Mouse (Mus musculus): ENCODE results near the gene Slc6a20a. TPM values are rescaled to one million over a fixed set of nuclear protein-coding genes. Genes with fewer than 3 reads are reported as not detected.

Gene Slc6a20a
- total and polyA plus RNA-seq, 3 experiments, result not detected

DNA sequence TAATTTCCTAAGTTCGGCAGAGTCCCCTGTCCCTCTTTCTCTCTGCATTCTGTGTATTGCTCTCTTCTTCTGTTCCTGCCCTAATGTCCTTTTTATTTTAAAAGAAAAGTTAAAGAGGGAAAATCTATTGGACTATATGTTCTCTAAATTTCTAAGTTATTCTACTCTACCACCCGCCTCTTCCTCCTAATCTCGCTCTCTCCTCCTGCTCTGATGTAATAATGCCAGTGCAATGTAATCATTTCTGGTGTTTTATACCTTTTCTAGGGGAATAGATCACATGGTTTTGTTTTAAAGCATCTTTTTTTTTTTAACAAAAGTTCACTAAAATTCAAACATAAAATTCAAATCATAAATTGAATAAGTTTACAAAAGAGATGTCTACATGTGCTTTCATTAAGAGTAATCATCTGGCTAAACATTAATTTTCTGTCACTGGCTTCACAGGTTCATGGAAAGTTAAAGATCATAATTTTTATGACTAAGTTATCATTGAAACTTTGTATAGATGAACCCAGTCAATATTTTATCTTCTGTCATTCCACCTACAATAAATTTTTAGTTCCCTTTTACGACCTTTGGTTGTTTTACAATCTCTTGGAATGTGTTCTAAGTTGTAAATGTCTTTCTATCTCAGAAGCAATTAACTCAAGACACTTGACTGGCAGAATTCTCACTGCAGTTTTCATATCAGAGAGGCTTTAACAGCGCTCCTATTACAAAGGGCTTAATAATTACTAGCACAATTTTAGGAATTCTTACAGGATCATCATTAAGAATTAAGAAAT is 58.2 kb downstream of the Slc6a20a start:
- Histone ChIP-seq H3K4me3 (ENCODE audit: control insufficient read depth in 1 of 2, insufficient read depth in 1 of 2, low read depth in 2 of 2, low read length in 2 of 2) (no peak overlapping the region), H3K9ac (ENCODE audit: control insufficient read depth, low read depth, low read length, poor library complexity, severe bottlenecking) (no peak overlapping the region), H3K36me3 (ENCODE audit: control insufficient read depth in 1 of 2, insufficient read depth in 2 of 2, low read length in 2 of 2) (no peaks in the 10 kb centered on the region), H3K9me3 (replicated peaks; ENCODE audit: insufficient read depth, low read length) (no peaks in the 10 kb centered on the region), H3K27ac (ENCODE audit: control insufficient read depth, low read depth, low read length) (no peak overlapping the region), H3K27me3 (ENCODE audit: control insufficient read depth in 1 of 2, insufficient read depth in 2 of 2, low read length in 2 of 2) (no peaks in the 10 kb centered on the region), H3K79me2 (ENCODE audit: control insufficient read depth, insufficient read depth, low read length, poor library complexity) (no peaks in the 10 kb centered on the region), H3K4me1 (ENCODE audit: control insufficient read depth in 1 of 2, insufficient read depth in 2 of 2, low read length in 2 of 2) (no peaks in the 10 kb centered on the region)
- no peak for DNase-seq (ENCODE audit: low read depth, low spot score)
- TF ChIP-seq ETS1 (IDR thresholded peaks at IDR 0.05; ENCODE audit: low read depth, low read length) (no peak), CHD1 (IDR thresholded peaks at IDR 0.05; ENCODE audit: low read depth, low read length) (no peak), SIN3A (IDR thresholded peaks at IDR 0.05; ENCODE audit: low read length) (no peak), EP300 (IDR thresholded peaks at IDR 0.05; ENCODE audit: low read depth in 1 of 2, low read length in 2 of 2) (no peak), TAL1 (IDR thresholded peaks at IDR 0.05; ENCODE audit: low read length) (no peak), E2F4 (IDR thresholded peaks at IDR 0.05; ENCODE audit: borderline replicate concordance, low read depth, low read length) (no peak), JUND (IDR thresholded peaks at IDR 0.05; ENCODE audit: low read depth, low read length) (no peak), GATA1 (IDR thresholded peaks at IDR 0.05; ENCODE audit: low read depth, low read length) (no peak), MEF2A (IDR thresholded peaks at IDR 0.05; ENCODE audit: extremely low read depth, insufficient replicate concordance, low read depth, low read length, poor library complexity, severe bottlenecking) (no peak), MYC (IDR thresholded peaks at IDR 0.05; ENCODE audit: low read depth, low read length) (no peak), MYB (IDR thresholded peaks at IDR 0.05; ENCODE audit: low read depth, low read length) (no peak), ZC3H11A (IDR thresholded peaks at IDR 0.05; ENCODE audit: low read depth, low read length) (no peak), GABPA (IDR thresholded peaks at IDR 0.05; ENCODE audit: low read depth, low read length) (no peak), POLR2AphosphoS5 (IDR thresholded peaks at IDR 0.05; ENCODE audit: borderline replicate concordance, low read depth, low read length) (no peak), ELF1 (IDR thresholded peaks at IDR 0.05; ENCODE audit: low read depth, low read length) (no peak)

DNA sequence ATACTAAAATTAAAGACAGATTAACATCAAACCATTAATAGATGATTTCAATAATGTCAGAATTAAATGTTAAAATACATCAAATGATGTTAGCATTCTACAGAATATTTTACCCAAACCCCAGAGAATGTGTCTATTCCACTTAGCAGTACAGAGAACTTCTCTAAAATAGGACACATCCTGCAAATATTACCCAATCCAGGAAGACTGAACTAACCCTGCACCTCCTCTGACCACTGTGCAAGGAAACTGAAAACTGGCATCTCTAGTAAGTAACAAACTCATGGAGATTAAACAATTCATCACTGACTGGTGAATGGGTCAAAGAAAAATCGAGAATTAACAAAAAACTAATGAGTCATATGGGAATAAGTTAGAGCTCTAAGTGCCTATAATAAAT is 77.2 kb downstream of the Slc6a20a start:
- no peaks in the 10 kb centered on the region for H3K27me3 ChIP-seq (ENCODE audit: control insufficient read depth in 1 of 2, insufficient read depth in 2 of 2, low read length in 2 of 2)
- H3K36me3 ChIP-seq (ENCODE audit: control insufficient read depth in 1 of 2, insufficient read depth in 2 of 2, low read length in 2 of 2), result peaks cover 0 to 22% of the 10 kb centered on the region in 2 experiments; a peak in 2 of 4 replicates
- H3K9ac ChIP-seq (ENCODE audit: control insufficient read depth, low read depth, low read length, poor library complexity, severe bottlenecking), result no peak overlapping the region
- peaks cover 13 to 21% of the 10 kb centered on the region in 2 experiments for H3K4me1 ChIP-seq (ENCODE audit: control insufficient read depth in 1 of 2, insufficient read depth in 2 of 2, low read length in 2 of 2)
- H3K79me2 ChIP-seq (ENCODE audit: control insufficient read depth, insufficient read depth, low read length, poor library complexity), result no peaks in the 10 kb centered on the region
- DNase-seq (ENCODE audit: low read depth, low spot score), result no peak
- H3K9me3 ChIP-seq (replicated peaks; ENCODE audit: insufficient read depth, low read length), result no peaks in the 10 kb centered on the region
- no peak overlapping the region for H3K27ac ChIP-seq (ENCODE audit: control insufficient read depth, low read depth, low read length)
- TF ChIP-seq ETS1 (IDR thresholded peaks at IDR 0.05; ENCODE audit: low read depth, low read length) (no peak), GATA1 (IDR thresholded peaks at IDR 0.05; ENCODE audit: low read depth, low read length) (no peak)
- H3K4me3 ChIP-seq (ENCODE audit: control insufficient read depth in 1 of 2, insufficient read depth in 1 of 2, low read depth in 2 of 2, low read length in 2 of 2), result no peak overlapping the region
